In the genomic region with DNA sequence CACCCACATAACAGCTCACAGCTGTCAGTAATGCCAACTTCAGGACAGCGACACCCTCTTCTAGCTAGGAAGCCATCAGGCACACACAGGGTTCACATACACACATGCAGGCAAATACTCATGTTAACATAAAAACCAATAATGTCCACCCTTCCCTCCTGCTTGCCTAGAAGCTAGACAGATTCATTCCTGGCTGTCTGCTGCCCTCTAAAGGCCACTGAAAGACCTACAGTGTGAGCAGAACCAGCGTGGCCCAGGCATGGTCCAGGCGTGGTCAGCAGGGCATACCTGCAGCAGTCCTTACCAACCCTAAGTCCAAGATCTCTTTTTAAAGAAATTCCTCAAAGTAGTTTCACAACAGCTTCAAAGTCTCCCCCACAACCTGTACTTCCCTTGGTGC, we compare ENCODE assay signal across 9 mouse cellular contexts. TPM values are rescaled to one million over a fixed set of nuclear protein-coding genes. Genes with fewer than 3 reads are reported as not detected.
DNase-seq lines count a peak whose midpoint lies in the region; ATAC-seq and TF ChIP-seq lines count a peak whose summit lies in the region.
"Had no signal": no experiment of that assay in that cellular context is flagged by ENCODE, and none has a peak within 500 bp of the region (broad histone marks: within the 10 kb centered on the region; RNA-seq: fewer than 3 reads in every experiment).

No protein-coding gene starts in this region.

- peak; percentile 82 for ATAC-seq in hindbrain, embryonic 14.5 days (ENCODE audit: low FRiP score)
- ATAC-seq in midbrain, embryonic 16.5 days, result peak; percentile 92
- ATAC-seq in inflammation-experienced regulatory T-cells, adult 6 months, result no peak

- H3K4me2 ChIP-seq in hindbrain, embryonic 14.5 days (replicated peaks), result no peak overlapping the region
- no peak overlapping the region for H3K4me2 ChIP-seq in midbrain, embryonic 16.5 days (ENCODE audit: low read length)

- H3K27ac ChIP-seq in testis, adult 2 months (ENCODE audit: control insufficient read depth, insufficient read depth, low read depth, low read length), result no peak overlapping the region
- no peak overlapping the region for H3K27ac ChIP-seq in hindbrain, embryonic 14.5 days
- H3K27ac ChIP-seq in midbrain, embryonic 16.5 days (ENCODE audit: low read length), result no peak overlapping the region

- TF ChIP-seq POLR2A in testis, adult 2 months (IDR thresholded peaks at IDR 0.05; ENCODE audit: control insufficient read depth, low read depth, low read length), result no peak

- no peaks in the 10 kb centered on the region for H3K4me1 ChIP-seq in testis, adult 2 months (ENCODE audit: control insufficient read depth, insufficient read depth, low read length)
- H3K4me1 ChIP-seq in hindbrain, embryonic 14.5 days (replicated peaks; ENCODE audit: control insufficient read depth, insufficient read depth, low read length), result no peaks in the 10 kb centered on the region; the same call in 1 of the 2 replicates
- H3K4me1 ChIP-seq in midbrain, embryonic 16.5 days (ENCODE audit: control insufficient read depth, insufficient read depth, low read length), result peaks cover 7% of the 10 kb centered on the region; the same call in 1 of the 2 replicates

- peak; percentile 65; the same call in 1 of the 2 replicates for TF ChIP-seq CTCF in testis, adult 2 months (IDR thresholded peaks at IDR 0.05; ENCODE audit: control insufficient read depth, insufficient read depth, insufficient replicate concordance, low read depth, low read length)

- WGBS in hindbrain, embryonic 14.5 days, result 47% methylated on average over 3 of the region's 3 CpGs
- 40% methylated on average over 3 of the region's 3 CpGs for WGBS in midbrain, embryonic 16.5 days

- no peak overlapping the region for H3K4me3 ChIP-seq in testis, adult 2 months (ENCODE audit: control insufficient read depth, low read depth, low read length)
- no peak overlapping the region for H3K4me3 ChIP-seq in hindbrain, embryonic 14.5 days (replicated peaks; ENCODE audit: low read length)
- H3K4me3 ChIP-seq in midbrain, embryonic 16.5 days (ENCODE audit: low read depth, low read length), result no peak overlapping the region

- H3K9me3 ChIP-seq in hindbrain, embryonic 14.5 days (ENCODE audit: control insufficient read depth, low read length), result no peaks in the 10 kb centered on the region
- H3K9me3 ChIP-seq in midbrain, embryonic 16.5 days (replicated peaks; ENCODE audit: control insufficient read depth, low read length, poor library complexity, severe bottlenecking), result no peaks in the 10 kb centered on the region

- DNase-seq in testis, postnatal 14 days (ENCODE audit: low spot score), result no peak
- peak; percentile 57 for DNase-seq in adrenal gland, adult 2 months
- peak; percentile 69 for DNase-seq in embryo, embryonic 11 days
- peak; percentile 75 for DNase-seq in hindbrain, embryonic 14.5 days (ENCODE audit: low spot score)
- DNase-seq in left cerebral cortex, postnatal 36 days (ENCODE audit: low spot score in 2 of 2), result peak; percentile 47 to 49

- peaks cover 1% of the 10 kb centered on the region; the same call in 1 of the 2 replicates for H3K36me3 ChIP-seq in testis, adult 2 months (ENCODE audit: control insufficient read depth, insufficient read depth, low read length)
- H3K36me3 ChIP-seq in hindbrain, embryonic 14.5 days (replicated peaks; ENCODE audit: control insufficient read depth, insufficient read depth), result peaks cover 51% of the 10 kb centered on the region
- peaks cover 3% of the 10 kb centered on the region; the same call in 1 of the 2 replicates for H3K36me3 ChIP-seq in midbrain, embryonic 16.5 days (ENCODE audit: control insufficient read depth, insufficient read depth, low read length)

- H3K9ac ChIP-seq in hindbrain, embryonic 14.5 days, result no peak overlapping the region
- H3K9ac ChIP-seq in midbrain, embryonic 16.5 days (ENCODE audit: low read depth, low read length), result no peak overlapping the region

- intact Hi-C loops in left cerebral cortex, postnatal 36 days (cut with DNase I), result no loop called here

- no peaks in the 10 kb centered on the region for H3K27me3 ChIP-seq in testis, adult 2 months (ENCODE audit: control insufficient read depth, insufficient read depth, low read length)
- H3K27me3 ChIP-seq in hindbrain, embryonic 14.5 days (ENCODE audit: control insufficient read depth, insufficient read depth, low read length), result no peaks in the 10 kb centered on the region
- no peaks in the 10 kb centered on the region for H3K27me3 ChIP-seq in midbrain, embryonic 16.5 days (ENCODE audit: control insufficient read depth, insufficient read depth, low read depth, low read length)

RNA-seq across cellular contexts. Expression of a gene that starts 43.0 kb away (rescaled TPM):
- 14.2 and 16.8 TPM in 2 replicates for polyA plus RNA-seq in testis, adult 2 months (2012; rRNA removed)
- total RNA-seq in adrenal gland, adult 2 months (2021), result 10 to 100 TPM; 26.8 to 28.6 TPM
- 44.8 and 60.2 TPM in 2 replicates for polyA plus RNA-seq in adrenal gland, adult 2 months (2012; rRNA removed)
- polyA plus RNA-seq in hindbrain, embryonic 14.5 days (2014; fragmentation: Nextera tagmentation; extraction: Ambion mirVana), result 39.6 and 43.9 TPM in 2 replicates
- 10 to 100 TPM; 31.7 to 40.9 TPM for total RNA-seq in left cerebral cortex, postnatal 36 days (2021)
- 42.5 TPM in 2 replicates for polyA plus RNA-seq in midbrain, embryonic 16.5 days (2015; fragmentation: Nextera tagmentation; extraction: Ambion mirVana)
- polyA plus RNA-seq in inflammation-experienced regulatory T-cells, adult 6 months (2017; shearing (Covaris generic)), result 10 to 100 TPM; 36.2 to 52.4 (median 49.1) TPM

RNA-seq across cellular contexts. Expression of a gene that starts 56.2 kb away (rescaled TPM):
- 101 and 184 TPM in 2 replicates for polyA plus RNA-seq in testis, adult 2 months (2012; rRNA removed)
- total RNA-seq in adrenal gland, adult 2 months (2021), result not detected
- polyA plus RNA-seq in adrenal gland, adult 2 months (2012; rRNA removed), result not detected in 2 replicates
- polyA plus RNA-seq in hindbrain, embryonic 14.5 days (2014; fragmentation: Nextera tagmentation; extraction: Ambion mirVana), result not detected in 2 replicates
- total RNA-seq in left cerebral cortex, postnatal 36 days (2021), result not detected
- polyA plus RNA-seq in midbrain, embryonic 16.5 days (2015; fragmentation: Nextera tagmentation; extraction: Ambion mirVana), result not detected in 2 replicates
- polyA plus RNA-seq in inflammation-experienced regulatory T-cells, adult 6 months (2017; shearing (Covaris generic)), result not detected
- total RNA-seq: gastrocnemius, postnatal 4 days had no signal

Comparison
In these comparisons a context has a peak if more than half of its experiments do, and no peak if none do; other contexts are left out.
1. RNA of a gene that starts 56.2 kb away (polyA plus RNA-seq): 101 to 184 TPM in testis, adult 2 months; not detected in midbrain, embryonic 16.5 days, not detected in adrenal gland, adult 2 months, not detected in hindbrain, embryonic 14.5 days and not detected in inflammation-experienced regulatory T-cells, adult 6 months; every median in the first group is over 10 times any median in the second.